Mouse (Mus musculus): ENCODE data around the gene Nr1h4.

DNA sequence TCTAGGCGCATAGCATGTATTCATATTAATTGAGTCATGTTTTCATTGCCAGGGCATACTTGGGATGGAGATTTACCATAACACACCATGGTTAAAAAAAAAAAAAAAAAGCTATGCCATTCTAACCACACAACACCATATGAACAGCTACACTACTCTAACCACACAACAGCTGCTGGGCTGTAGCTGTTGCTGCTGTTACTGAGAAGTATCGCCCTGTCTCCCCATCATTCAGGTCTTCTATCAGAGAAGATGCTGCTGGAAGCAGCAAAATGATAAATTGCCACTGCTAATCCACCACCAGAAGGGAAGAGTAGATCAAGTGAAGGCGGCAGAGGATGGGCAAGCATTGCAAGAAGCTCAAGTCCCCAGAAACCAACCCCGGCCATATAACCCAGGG lies 45.4 kb upstream of the Nr1h4 start:
- no peak for TF ChIP-seq CTCF (IDR thresholded peaks at IDR 0.05; ENCODE audit: extremely low read depth, insufficient read length, insufficient replicate concordance, low read depth, low read length)
- TF ChIP-seq POLR2A (IDR thresholded peaks at IDR 0.05; ENCODE audit: low read depth, low read length) = no peak

Data from small intestine, adult 2 months (tissue).